Mouse (Mus musculus) layer of hippocampus, adult 18-20 months (tissue): ENCODE measurements around the gene Defb43. TPM values are rescaled to one million over a fixed set of nuclear protein-coding genes. Genes with fewer than 3 reads are reported as not detected.

Experiments
- DNase-seq, 2 experiments: peaks; one replicate each; pipeline ENCODE4 v3.0.0; 2022; ENCODE audit warnings: low spot score in 2 of 2
- total RNA-seq, 2 experiments: library from RNA; stranded (reverse); gene quantifications; 2 replicates each; pipeline ENCODE4 v1.2.3; 2021

Gene Defb43
- total RNA-seq, 2 experiments from 2014 or later: not detected

- DNase-seq: peak; percentile 22 to 79
Measured at GRCm38 (mm10) chr14:63066630-63067310, 55.2 kb downstream of the Defb43 start.

Other genes with a start within 250 kb of the Defb43 start
- gene Wdfy2, start 174.1 kb upstream of the Defb43 start, total RNA-seq: 10 to 100 TPM; 16.2 to 17.6 TPM
- not detected for gene Defb48, start 27.3 kb upstream of the Defb43 start, total RNA-seq
- gene Defb47, start 13.7 kb upstream of the Defb43 start, total RNA-seq: not detected
- gene Defb42, start 35.2 kb downstream of the Defb43 start, total RNA-seq: not detected
- not detected for gene Defb30, start 38.2 kb downstream of the Defb43 start, total RNA-seq